Mouse (Mus musculus) heart, postnatal 0 days (tissue): Measurements from ENCODE around the gene Sik3.

Experiments
- CTCF ChIP-seq: IDR thresholded peaks from 2 replicates; pipeline ENCODE4 v1.5.1; 2016; ENCODE audit warnings: antibody characterized with exemption, control low read depth, low read depth
- EP300 ChIP-seq: IDR thresholded peaks from 2 replicates; pipeline ENCODE4 v1.6.1; 2016; ENCODE audit warnings: antibody characterized with exemption, low read depth

DNA sequence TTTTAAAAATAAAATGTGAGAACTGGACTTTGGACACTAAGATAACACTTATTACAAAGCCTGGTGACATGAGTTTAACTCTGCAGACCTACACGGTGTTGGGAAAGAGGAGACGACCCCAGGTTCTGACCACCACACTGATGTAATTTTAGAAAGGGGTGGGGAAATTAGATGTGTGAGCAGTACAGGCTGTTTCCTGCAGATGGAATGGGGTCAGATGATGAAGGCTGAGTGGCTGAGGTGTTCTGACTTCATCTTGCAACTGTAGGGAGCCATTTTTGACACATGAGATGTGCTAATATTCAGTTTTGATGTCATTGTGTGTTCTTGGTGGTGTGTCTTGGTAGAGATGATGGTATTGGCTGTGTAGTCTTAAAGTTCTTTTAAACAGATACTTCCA lies 28.6 kb downstream of the Sik3 start:
- no peak for TF ChIP-seq EP300
- TF ChIP-seq CTCF: no peak
